Mouse (Mus musculus) megakaryocyte, adult 5-6 weeks (primary cell): ENCODE data around the gene Calr4. TPM values are rescaled to one million over a fixed set of nuclear protein-coding genes. Genes with fewer than 3 reads are reported as not detected.

ENCODE experiments used
- ATAC-seq: 2 replicates; pipeline ENCODE4 v1.8.0; 2016; ENCODE audit warnings: mild to moderate bottlenecking, inconsistent platforms; ENCODE audit not compliant: poor library complexity, severe bottlenecking
- total RNA-seq, 2 experiments: library from RNA; stranded (forward) in 1 of 2; stranded (reverse) in 1 of 2; fragments of 153-499, 151-499 nt in 1 of 2; fragments of 221-1000, 200-1000 nt in 1 of 2; gene quantifications; 2 replicates each; pipeline versions ENCODE4 v1.2.3 to v1.2.4; 2015 to 2017

The Calr4 gene
- 0.07 and 0.14 TPM in 2 replicates for total RNA-seq (2015)
- total RNA-seq (2017): 0.55 TPM in 1 of 2 replicates, not detected in the other

DNA sequence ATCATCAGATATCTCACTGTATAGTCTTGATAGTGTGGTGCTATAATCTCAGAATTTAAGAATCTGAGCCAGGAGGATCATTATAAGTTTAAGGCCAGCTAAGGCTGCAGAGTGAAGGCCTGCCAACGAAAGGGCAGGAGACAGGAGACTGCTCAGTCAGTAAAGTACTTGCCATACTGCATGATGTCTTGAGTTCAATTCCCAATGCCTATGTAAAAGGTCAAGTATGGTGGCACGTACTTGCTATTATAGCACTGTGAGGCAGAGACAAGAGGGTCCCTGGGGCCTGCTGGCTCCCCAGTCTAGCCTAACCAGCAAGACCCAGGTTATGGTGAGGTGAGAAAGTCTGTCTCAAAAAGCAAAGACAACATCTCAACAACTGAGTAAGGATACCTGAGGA is at the start of gene Calr4:
Gene Calr4, plus strand, starts transcription at position 301 of the 400 bp plus-strand sequence.
- no peak for ATAC-seq

GRCm38 (mm10) chr4:109185616-109186405 is 48.5 kb upstream of the Calr4 start:
- no peak for ATAC-seq

GRCm38 (mm10) chr4:109191598-109191997 is 42.7 kb upstream of the Calr4 start:
- ATAC-seq: no peak

GRCm38 (mm10) chr4:109193886-109194285 is 40.4 kb upstream of the Calr4 start:
- ATAC-seq: no peak

DNA sequence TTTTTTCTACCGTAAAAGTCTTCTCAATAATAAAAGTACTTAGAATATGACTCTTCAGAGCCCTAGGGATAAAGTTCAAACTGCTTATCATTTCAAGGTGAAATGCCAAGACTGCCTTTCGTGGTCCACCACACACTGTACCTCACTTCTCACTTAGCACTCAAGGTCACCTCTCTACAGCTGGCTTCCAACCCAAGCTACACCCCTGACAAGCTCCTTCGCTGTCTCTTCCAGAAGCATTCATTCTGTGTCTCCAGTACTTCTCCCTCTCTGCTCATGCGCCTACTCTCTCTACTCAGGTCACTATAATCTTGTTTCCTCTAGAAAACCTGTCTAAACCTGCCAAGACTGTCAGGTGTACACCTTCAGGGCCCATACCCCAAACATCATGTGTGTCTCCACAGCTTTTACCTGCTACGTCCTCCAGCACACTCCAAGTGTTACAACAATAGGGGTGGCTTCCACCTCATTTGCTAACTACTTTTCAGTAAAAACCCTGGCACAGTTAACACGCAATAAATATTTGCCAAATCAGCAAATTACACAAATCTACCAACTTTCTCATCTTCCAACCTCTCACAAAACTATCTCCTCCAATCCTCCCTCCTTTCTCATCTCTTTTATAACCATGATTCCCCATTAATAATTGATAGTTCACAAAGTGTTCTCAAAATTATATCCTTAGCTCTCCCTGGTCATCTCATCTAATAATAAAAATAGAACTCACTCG is 38.2 kb upstream of the Calr4 start:
- ATAC-seq: no peak

DNA sequence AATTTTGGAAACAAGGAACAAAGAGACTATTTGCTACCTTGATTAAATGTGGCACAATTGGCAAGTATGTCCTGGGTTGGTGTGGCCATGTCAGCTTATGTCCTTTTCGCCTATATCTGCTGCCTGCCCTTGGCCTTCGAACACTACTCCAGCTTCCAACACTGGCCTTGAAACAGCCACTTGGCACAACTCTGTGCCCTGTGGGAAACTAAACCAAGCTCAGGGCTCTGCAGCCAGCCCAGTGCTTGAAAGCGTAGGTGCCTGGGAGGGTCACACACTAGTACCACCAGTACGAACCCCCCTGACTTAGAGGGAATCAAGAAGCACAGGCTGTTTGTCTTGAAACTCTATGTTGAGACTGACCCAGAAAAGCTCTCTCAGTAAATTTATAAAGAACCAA is 35.2 kb upstream of the Calr4 start:
- ATAC-seq: no peak

DNA sequence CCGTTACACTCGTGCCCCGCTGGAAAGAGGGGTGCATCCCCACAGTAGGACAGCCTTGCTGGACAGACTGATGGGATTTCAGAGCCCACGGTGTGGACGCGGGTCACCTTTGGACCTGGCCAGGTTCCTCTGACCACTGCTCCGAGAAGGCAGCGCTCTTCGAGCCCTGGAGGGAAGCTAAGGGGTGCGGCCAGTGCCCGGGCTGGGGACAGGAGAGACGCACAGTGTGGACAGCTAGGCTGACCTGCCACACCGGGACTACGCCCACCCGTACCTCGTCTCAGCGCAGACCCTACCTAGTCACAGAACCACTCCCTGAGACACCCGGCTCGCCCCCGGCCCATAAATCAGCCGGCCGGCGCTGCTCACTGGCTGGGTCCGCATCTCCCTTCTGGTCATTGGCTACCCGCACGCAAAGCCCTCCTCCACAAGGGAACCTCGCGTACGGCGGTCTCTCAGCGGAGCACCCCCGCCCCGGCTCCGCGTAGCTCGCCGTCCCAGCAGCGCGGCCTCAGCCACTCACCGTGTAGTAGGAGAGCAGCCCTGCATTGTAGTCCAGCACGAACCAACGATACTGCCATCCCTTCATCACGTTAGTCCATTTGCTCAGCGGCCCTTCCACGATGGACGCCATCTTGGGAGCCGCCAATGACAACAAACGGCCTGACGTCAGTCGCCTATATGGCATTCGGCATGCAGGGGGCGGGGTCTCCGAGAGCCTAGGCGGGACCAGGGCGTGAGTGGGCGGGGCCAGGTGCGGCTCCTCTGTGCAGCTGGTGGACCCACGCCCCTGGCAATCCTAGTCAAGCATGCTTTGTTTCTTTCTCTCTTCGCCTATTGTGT is 32.5 kb upstream of the Calr4 start, which contains the start of gene Osbpl9:
Gene Osbpl9, minus strand, starts transcription at position 691 of the 843 bp plus-strand sequence.
- ATAC-seq: peak; percentile 92

DNA sequence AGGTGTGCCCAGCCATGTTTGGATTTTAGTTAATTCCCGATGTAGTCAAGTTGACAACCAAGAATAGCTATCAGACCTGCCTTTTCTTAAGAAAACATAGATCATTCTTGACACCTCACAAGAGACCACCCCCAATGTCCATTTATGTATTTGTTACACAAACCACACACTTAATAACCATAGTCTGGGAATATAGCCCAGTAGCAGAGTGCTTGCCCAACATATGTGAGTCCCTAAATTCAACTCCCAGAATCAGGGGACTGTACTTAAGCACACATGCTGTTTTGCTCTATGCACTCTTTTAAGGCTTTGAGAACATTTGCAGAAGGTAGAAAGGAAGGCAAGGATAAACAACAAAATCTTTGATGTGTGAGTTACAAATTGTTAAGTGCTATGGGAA is 30.4 kb upstream of the Calr4 start:
- no peak for ATAC-seq

DNA sequence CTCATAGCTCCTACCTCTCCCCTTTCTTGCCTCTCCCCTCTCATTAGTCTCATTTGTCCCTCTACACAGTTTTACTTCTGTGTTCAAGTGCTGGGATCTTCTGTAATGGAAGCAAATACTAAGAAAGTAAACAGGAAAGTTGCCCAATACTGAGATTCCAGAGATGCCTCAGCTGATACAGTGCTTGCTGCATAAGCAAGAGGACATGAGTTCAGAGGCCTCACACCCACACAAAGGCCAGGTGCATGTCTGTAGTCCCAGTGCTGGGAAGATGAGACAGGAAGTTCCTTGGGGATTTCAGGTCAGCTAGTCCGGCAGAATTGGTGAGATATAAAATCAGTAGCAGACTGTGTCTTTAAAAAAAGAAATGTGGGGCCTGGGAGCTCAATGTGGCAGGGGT is 29.9 kb upstream of the Calr4 start:
- ATAC-seq: no peak

DNA sequence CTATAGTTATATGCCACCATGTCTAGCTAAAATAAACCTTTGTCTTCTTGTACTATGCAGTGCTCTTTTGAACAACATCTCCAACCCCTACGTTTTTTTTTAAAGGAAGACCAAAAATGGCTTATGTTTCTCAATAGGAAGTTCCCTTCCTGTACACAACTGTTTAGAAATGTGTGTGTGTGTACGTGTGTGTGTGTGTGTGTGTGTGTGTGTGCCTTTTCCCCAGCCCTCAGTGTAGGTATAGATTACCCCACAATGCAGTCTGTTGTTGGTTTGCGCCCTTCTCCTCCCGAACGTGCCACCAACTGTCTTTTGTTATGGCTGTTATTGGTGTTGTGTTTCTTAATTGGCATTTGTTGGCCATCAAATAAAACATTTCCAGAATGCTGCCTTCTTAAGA is 26.8 kb upstream of the Calr4 start:
- ATAC-seq: peak; percentile 87

- no peak for ATAC-seq
Observed at GRCm38 (mm10) chr4:109210253-109210652, 24.0 kb upstream of the Calr4 start.

DNA sequence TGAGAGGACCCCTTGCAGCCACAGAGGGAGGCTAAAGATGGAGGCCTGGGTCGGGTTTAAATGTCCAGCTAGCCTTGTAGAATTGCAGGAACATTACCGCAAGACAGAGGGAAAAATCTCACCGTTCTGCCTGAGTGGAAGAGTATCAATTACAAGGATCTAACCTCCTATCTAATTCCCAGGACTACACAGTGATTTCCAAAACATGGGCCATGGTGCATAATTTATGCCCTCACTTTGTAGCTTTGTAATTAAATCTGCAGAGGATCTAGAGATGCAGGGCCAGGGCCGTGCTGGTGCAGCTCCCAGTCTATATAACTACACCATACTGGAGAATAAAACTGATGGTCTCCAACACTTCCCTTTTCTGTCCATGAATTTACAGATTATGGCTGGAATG is 23.4 kb upstream of the Calr4 start:
- ATAC-seq: no peak

GRCm38 (mm10) chr4:109213986-109214385 is 20.3 kb upstream of the Calr4 start:
- peak; percentile 94 for ATAC-seq

DNA sequence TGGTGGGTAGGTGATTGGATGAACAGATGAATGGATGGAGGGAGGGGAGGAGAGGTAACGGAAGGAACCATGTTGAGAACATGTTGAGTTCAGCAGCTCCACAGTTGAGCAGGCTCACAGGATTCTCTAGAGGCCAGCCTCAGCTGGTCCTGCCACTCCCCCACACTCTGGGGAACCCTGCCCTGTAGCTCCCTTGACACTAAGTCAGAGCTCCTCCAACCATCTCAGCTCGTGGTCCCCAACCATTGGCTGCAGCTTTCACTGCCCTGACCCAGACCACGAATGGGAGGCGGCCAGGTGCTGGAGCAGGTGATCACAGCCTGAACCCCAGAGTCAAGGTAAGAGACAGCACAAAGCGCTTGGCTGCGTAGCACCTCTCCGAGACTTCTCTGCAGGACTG is 16.3 kb upstream of the Calr4 start:
- ATAC-seq: no peak

DNA sequence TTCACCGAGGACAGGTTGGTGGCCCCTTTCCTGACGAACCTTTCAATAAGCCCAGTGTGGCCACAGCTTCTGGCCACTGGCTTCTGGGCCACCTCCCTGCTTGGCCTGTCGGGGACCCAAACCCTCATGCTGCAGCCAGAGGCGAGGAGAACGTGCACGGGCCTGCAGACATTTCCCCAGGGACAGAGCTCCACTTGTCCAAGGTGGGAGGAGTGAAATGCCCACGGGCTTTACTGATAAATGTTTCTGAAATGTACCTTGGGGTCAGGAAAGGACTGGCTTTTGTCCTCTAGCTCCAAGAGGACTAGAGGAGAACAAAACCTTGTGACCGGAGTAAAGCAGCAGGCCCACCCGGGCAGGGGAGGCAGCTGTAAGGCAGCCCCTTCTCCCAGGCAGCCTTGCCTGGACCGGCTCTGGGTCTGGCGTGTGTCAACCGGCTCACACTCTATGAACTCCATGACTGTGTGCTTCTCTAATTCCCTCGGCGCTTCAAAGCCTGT is 13.8 kb upstream of the Calr4 start:
- ATAC-seq: no peak

DNA sequence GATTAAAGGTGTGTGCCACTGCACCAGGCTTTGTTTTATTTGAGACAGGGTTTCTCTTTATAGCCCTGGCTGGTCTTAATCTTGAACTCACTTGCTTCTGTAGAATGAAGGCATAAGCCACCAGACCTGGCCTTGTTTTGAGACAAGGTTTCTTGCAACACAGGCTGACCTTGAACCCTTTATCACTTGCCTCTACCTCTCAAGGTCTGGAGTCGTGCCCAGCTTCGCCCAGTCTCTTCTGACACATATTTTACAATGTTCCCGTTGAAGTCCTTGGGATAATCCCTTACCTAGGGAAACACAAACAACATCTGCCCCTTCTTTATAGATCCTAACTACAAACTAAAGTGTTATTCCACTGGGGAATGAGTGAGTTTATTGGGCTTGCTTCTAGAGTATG is 12.3 kb upstream of the Calr4 start:
- no peak for ATAC-seq

- no peak for ATAC-seq
Observed at GRCm38 (mm10) chr4:109224762-109225552, 9.3 kb upstream of the Calr4 start.

DNA sequence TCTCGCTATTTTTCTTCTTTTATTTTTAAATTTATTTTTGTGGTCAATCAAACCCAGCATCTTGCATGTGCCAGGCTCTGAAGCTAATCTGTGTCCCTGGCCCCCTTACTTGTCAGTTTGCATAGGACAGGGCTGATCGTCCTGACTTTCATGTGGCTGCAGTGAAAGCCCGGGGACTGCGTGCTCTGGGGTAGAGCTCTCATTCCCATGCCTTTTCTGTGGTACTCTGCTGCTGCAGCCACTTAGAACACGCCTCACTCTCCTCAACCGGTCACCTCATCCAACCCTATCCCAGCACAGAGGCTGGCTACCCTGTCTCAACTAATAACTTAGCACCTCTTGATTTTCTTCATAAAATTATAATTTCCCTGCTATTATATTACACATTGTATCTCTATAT is 8.7 kb upstream of the Calr4 start:
- no peak for ATAC-seq

GRCm38 (mm10) chr4:109226071-109226470 is 8.2 kb upstream of the Calr4 start:
- ATAC-seq: no peak

GRCm38 (mm10) chr4:109229766-109230279 is 4.5 kb upstream of the Calr4 start:
- no peak for ATAC-seq
